Mouse (Mus musculus) forebrain, embryonic 10.5 days (tissue): ENCODE results near the gene Eml6. TPM values are rescaled to one million over a fixed set of nuclear protein-coding genes. Genes with fewer than 3 reads are reported as not detected.

Source experiments
- DNase-seq: peaks from one replicate; pipeline ENCODE4 v3.0.0-alpha.2; 2017; ENCODE audit warnings: low spot score; ENCODE audit errors: extremely low spot score
- H3K27ac ChIP-seq: fragments of 300-500 bp; sonication (generic); 2 replicates; pipeline ENCODE4 v1.5.1; 2016; ENCODE audit warnings: mild to moderate bottlenecking
- H3K27me3 ChIP-seq: fragments of 300-500 bp; sonication (generic); 2 replicates; pipeline ENCODE4 v1.6.1; 2016; ENCODE audit warnings: mild to moderate bottlenecking; ENCODE audit not compliant: poor library complexity, severe bottlenecking
- H3K36me3 ChIP-seq: fragments of 300-500 bp; sonication (generic); replicated peaks from 2 replicates; pipeline ENCODE4 v1.6.1; 2016; ENCODE audit warnings: mild to moderate bottlenecking, moderate library complexity
- H3K4me1 ChIP-seq: fragments of 300-500 bp; sonication (generic); 2 replicates; pipeline ENCODE4 v1.6.1; 2016
- H3K4me3 ChIP-seq: fragments of 300-500 bp; sonication (generic); 2 replicates; pipeline ENCODE4 v1.5.1; 2016; ENCODE audit warnings: mild to moderate bottlenecking, moderate library complexity
- H3K9me3 ChIP-seq: fragments of 300-500 bp; sonication (generic); 2 replicates; pipeline ENCODE4 v1.6.1; 2016; ENCODE audit warnings: mild to moderate bottlenecking, moderate library complexity
- WGBS: fragments of 180-500 bp; shearing (Covaris S2); methylation state at CpG from one replicate; pipeline ENCODE4 v1.1.7; 2016; 5-methylcytosine and 5-hydroxymethylcytosine counted together
- polyA plus RNA-seq: library from polyadenylated mRNA; unstranded; fragments of >200 nt; fragmentation: Nextera tagmentation; extraction: Ambion mirVana; gene quantifications from 2 replicates; pipeline ENCODE4 v1.2.1, GENCODE M21; 2016

Gene Eml6
- polyA plus RNA-seq, 1 experiment from 2014 or later = 0.92 TPM

GRCm38 (mm10) chr11:29751013-29751412 lies 274.8 kb downstream of the Eml6 start:
- no peak for DNase-seq
- no peaks in the 10 kb centered on the region for H3K4me1 ChIP-seq
- H3K27ac ChIP-seq = no peak overlapping the region
- H3K36me3 ChIP-seq = peaks cover 21% of the 10 kb centered on the region
- WGBS = 91% methylated on average over 2 of the region's 2 CpGs
- no peaks in the 10 kb centered on the region for H3K27me3 ChIP-seq
- H3K4me3 ChIP-seq = no peak overlapping the region
- H3K9me3 ChIP-seq = no peaks in the 10 kb centered on the region

- Histone ChIP-seq H3K4me3 (no peak overlapping the region), H3K36me3 (peaks cover 36% of the 10 kb centered on the region)
Measured at GRCm38 (mm10) chr11:29749468-29749829, 276.4 kb downstream of the Eml6 start.

GRCm38 (mm10) chr11:29748750-29749467 lies 276.9 kb downstream of the Eml6 start:
- Histone ChIP-seq H3K36me3 (peaks cover 42% of the 10 kb centered on the region), H3K27ac (no peak overlapping the region), H3K27me3 (no peaks in the 10 kb centered on the region), H3K9me3 (no peaks in the 10 kb centered on the region), H3K4me3 (no peak overlapping the region), H3K4me1 (no peaks in the 10 kb centered on the region)
- 86% methylated on average over 8 of the region's 8 CpGs for WGBS
- no peak for DNase-seq

More at GRCm38 (mm10) chr11:29749468-29749829, 276.4 kb downstream of the Eml6 start:
- Histone ChIP-seq H3K9me3 (no peaks in the 10 kb centered on the region), H3K27me3 (no peaks in the 10 kb centered on the region), H3K4me1 (no peaks in the 10 kb centered on the region), H3K27ac (no peak overlapping the region)
- no peak for DNase-seq
- WGBS = 90% methylated on average over 1 of the region's 1 CpGs

- H3K4me1 ChIP-seq = no peaks in the 10 kb centered on the region
- WGBS = 70% methylated on average over 1 of the region's 1 CpGs
- no peak for DNase-seq
- H3K9me3 ChIP-seq = no peaks in the 10 kb centered on the region
- no peak overlapping the region for H3K4me3 ChIP-seq
- no peaks in the 10 kb centered on the region for H3K27me3 ChIP-seq
- H3K36me3 ChIP-seq = peaks cover 52% of the 10 kb centered on the region
- no peak overlapping the region for H3K27ac ChIP-seq
Measured at GRCm38 (mm10) chr11:29747881-29748280, 278.0 kb downstream of the Eml6 start.

GRCm38 (mm10) chr11:29747365-29747764 lies 278.5 kb downstream of the Eml6 start:
- Histone ChIP-seq H3K9me3 (no peaks in the 10 kb centered on the region), H3K36me3 (peaks cover 57% of the 10 kb centered on the region), H3K27ac (no peak overlapping the region), H3K27me3 (no peaks in the 10 kb centered on the region), H3K4me3 (no peak overlapping the region), H3K4me1 (no peaks in the 10 kb centered on the region)
- no peak for DNase-seq
- WGBS = 98% methylated on average over 3 of the region's 3 CpGs

GRCm38 (mm10) chr11:29746203-29746602 lies 279.6 kb downstream of the Eml6 start:
- DNase-seq = no peak
- Histone ChIP-seq H3K4me3 (no peak overlapping the region), H3K36me3 (peaks cover 69% of the 10 kb centered on the region), H3K9me3 (no peaks in the 10 kb centered on the region), H3K27me3 (no peaks in the 10 kb centered on the region), H3K4me1 (no peaks in the 10 kb centered on the region), H3K27ac (no peak overlapping the region)
- 94% methylated on average over 9 of the region's 9 CpGs for WGBS

- Histone ChIP-seq H3K4me3 (no peak overlapping the region), H3K36me3 (peaks cover 75% of the 10 kb centered on the region), H3K27me3 (no peaks in the 10 kb centered on the region), H3K9me3 (no peaks in the 10 kb centered on the region), H3K4me1 (no peaks in the 10 kb centered on the region), H3K27ac (no peak overlapping the region)
- 82% methylated on average over 2 of the region's 2 CpGs for WGBS
- no peak for DNase-seq
Measured at GRCm38 (mm10) chr11:29745513-29745912, 280.3 kb downstream of the Eml6 start.

GRCm38 (mm10) chr11:29744760-29745430 lies 280.9 kb downstream of the Eml6 start:
- Histone ChIP-seq H3K36me3 (peaks cover 79% of the 10 kb centered on the region), H3K4me1 (no peaks in the 10 kb centered on the region), H3K4me3 (no peak overlapping the region), H3K27me3 (no peaks in the 10 kb centered on the region), H3K27ac (no peak overlapping the region), H3K9me3 (no peaks in the 10 kb centered on the region)
- no peak for DNase-seq
- WGBS = 95% methylated on average over 5 of the region's 5 CpGs

- WGBS = 85% methylated on average over 2 of the region's 2 CpGs
- H3K4me1 ChIP-seq = no peaks in the 10 kb centered on the region
- no peak overlapping the region for H3K27ac ChIP-seq
- no peaks in the 10 kb centered on the region for H3K9me3 ChIP-seq
- H3K36me3 ChIP-seq = peaks cover 87% of the 10 kb centered on the region
- H3K4me3 ChIP-seq = no peak overlapping the region
- DNase-seq = no peak
- no peaks in the 10 kb centered on the region for H3K27me3 ChIP-seq
Measured at GRCm38 (mm10) chr11:29739752-29740151, 286.1 kb downstream of the Eml6 start.

GRCm38 (mm10) chr11:29727901-29728300 lies 297.9 kb downstream of the Eml6 start:
- Histone ChIP-seq H3K4me1 (no peaks in the 10 kb centered on the region), H3K4me3 (no peak overlapping the region), H3K27ac (no peak overlapping the region), H3K36me3 (peaks cover 5% of the 10 kb centered on the region), H3K27me3 (no peaks in the 10 kb centered on the region), H3K9me3 (no peaks in the 10 kb centered on the region)
- WGBS = 84% methylated on average over 1 of the region's 1 CpGs
- no peak for DNase-seq

GRCm38 (mm10) chr11:29725610-29726009 lies 300.2 kb downstream of the Eml6 start:
- Histone ChIP-seq H3K4me1 (no peaks in the 10 kb centered on the region), H3K9me3 (no peaks in the 10 kb centered on the region)
- WGBS = 77% methylated on average over 1 of the region's 1 CpGs

GRCm38 (mm10) chr11:29725167-29725566 lies 300.7 kb downstream of the Eml6 start:
- no peaks in the 10 kb centered on the region for H3K4me1 ChIP-seq
- no peak overlapping the region for H3K4me3 ChIP-seq
- no peak for DNase-seq
- H3K27me3 ChIP-seq = no peaks in the 10 kb centered on the region
- no peaks in the 10 kb centered on the region for H3K9me3 ChIP-seq
- H3K36me3 ChIP-seq = peaks cover 5% of the 10 kb centered on the region
- H3K27ac ChIP-seq = no peak overlapping the region

More at GRCm38 (mm10) chr11:29725610-29726009, 300.2 kb downstream of the Eml6 start:
- H3K36me3 ChIP-seq = peaks cover 5% of the 10 kb centered on the region
- no peak overlapping the region for H3K27ac ChIP-seq
- no peak overlapping the region for H3K4me3 ChIP-seq
- DNase-seq = no peak
- no peaks in the 10 kb centered on the region for H3K27me3 ChIP-seq

GRCm38 (mm10) chr11:29724213-29724612 lies 301.6 kb downstream of the Eml6 start:
- Histone ChIP-seq H3K27me3 (no peaks in the 10 kb centered on the region), H3K27ac (no peak overlapping the region), H3K4me3 (no peak overlapping the region), H3K9me3 (no peaks in the 10 kb centered on the region), H3K4me1 (no peaks in the 10 kb centered on the region), H3K36me3 (peaks cover 4% of the 10 kb centered on the region)
- DNase-seq = no peak
- 94% methylated on average over 2 of the region's 2 CpGs for WGBS
